Mouse (Mus musculus) MEL (cell line): ENCODE results near the gene Syn3.

ENCODE experiments used
- BHLHE40 ChIP-seq: IDR thresholded peaks from 2 replicates; pipeline ENCODE4 v1.6.1; 2012; ENCODE audit warnings: low read depth, mild to moderate bottlenecking, inconsistent platforms, low read length, improper control_type of control experiment, borderline replicate concordance
- CTCF ChIP-seq, 3 experiments: IDR thresholded peaks in 2 of 3; conservative IDR thresholded peaks in 1 of 3; 2 replicates each; pipeline ENCODE4 v1.5.1; 2011 to 2012; ENCODE audit warnings: low read length in 3 of 3, low read depth in 2 of 3, mild to moderate bottlenecking in 2 of 3, improper control_type of control experiment in 1 of 3, inconsistent platforms in 1 of 3, mixed read lengths in 1 of 3, moderate library complexity in 1 of 3; ENCODE audit not compliant: control insufficient read depth in 1 of 3, insufficient read depth in 1 of 3, poor library complexity in 1 of 3, severe bottlenecking in 1 of 3
- EP300 ChIP-seq, 2 experiments: IDR thresholded peaks; 2 replicates each; pipeline ENCODE4 v1.6.1; 2011; ENCODE audit warnings: improper control_type of control experiment in 2 of 2, low read length in 2 of 2, low read depth in 1 of 2, mild to moderate bottlenecking in 1 of 2
- GATA1 ChIP-seq: IDR thresholded peaks from 2 replicates; pipeline ENCODE4 v1.6.1; 2011; ENCODE audit warnings: low read depth, low read length, improper control_type of control experiment
- HCFC1 ChIP-seq: IDR thresholded peaks from 2 replicates; pipeline ENCODE4 v1.6.1; 2012; ENCODE audit warnings: low read depth, mild to moderate bottlenecking, inconsistent platforms, low read length, improper control_type of control experiment, moderate library complexity
- KAT2A ChIP-seq: conservative IDR thresholded peaks from 2 replicates; pipeline ENCODE4 v1.6.1; 2012; ENCODE audit warnings: low read depth, low read length, improper control_type of control experiment, inconsistent platforms
- MAX ChIP-seq: IDR thresholded peaks from 2 replicates; pipeline ENCODE4 v1.6.1; 2011; ENCODE audit warnings: low read length, improper control_type of control experiment
- MYC ChIP-seq: IDR thresholded peaks from 2 replicates; pipeline ENCODE4 v1.6.1; 2011; ENCODE audit warnings: low read depth, mild to moderate bottlenecking, low read length, improper control_type of control experiment, moderate library complexity
- NRF1 ChIP-seq: IDR thresholded peaks from 2 replicates; pipeline ENCODE4 v1.6.1; 2014; ENCODE audit warnings: low read depth, mild to moderate bottlenecking, inconsistent platforms, low read length, improper control_type of control experiment, moderate library complexity; ENCODE audit not compliant: poor library complexity, insufficient read depth, severe bottlenecking
- POLR2A ChIP-seq, 2 experiments: IDR thresholded peaks; 2 replicates each; pipeline ENCODE4 v1.6.1; 2011 to 2012; ENCODE audit warnings: low read length in 2 of 2, mild to moderate bottlenecking in 2 of 2, control low read depth in 1 of 2, improper control_type of control experiment in 1 of 2, low read depth in 1 of 2, moderate library complexity in 1 of 2; ENCODE audit not compliant: control insufficient read depth in 1 of 2, insufficient read depth in 1 of 2, poor library complexity in 1 of 2
- SIN3A ChIP-seq: IDR thresholded peaks from 2 replicates; pipeline ENCODE4 v1.6.1; 2012; ENCODE audit warnings: low read length, improper control_type of control experiment, inconsistent platforms
- USF1 ChIP-seq: IDR thresholded peaks from 2 replicates; pipeline ENCODE4 v1.6.1; 2014; ENCODE audit warnings: low read depth, mild to moderate bottlenecking, inconsistent platforms, low read length, improper control_type of control experiment, moderate library complexity
- ZKSCAN1 ChIP-seq: IDR thresholded peaks from 2 replicates; pipeline ENCODE4 v1.6.1; 2012; ENCODE audit warnings: low read depth, mild to moderate bottlenecking, inconsistent platforms, low read length, improper control_type of control experiment, moderate library complexity
- ZNF384 ChIP-seq: IDR thresholded peaks from 2 replicates; pipeline ENCODE4 v1.6.1; 2012; ENCODE audit warnings: low read depth, mild to moderate bottlenecking, inconsistent platforms, low read length, improper control_type of control experiment

DNA sequence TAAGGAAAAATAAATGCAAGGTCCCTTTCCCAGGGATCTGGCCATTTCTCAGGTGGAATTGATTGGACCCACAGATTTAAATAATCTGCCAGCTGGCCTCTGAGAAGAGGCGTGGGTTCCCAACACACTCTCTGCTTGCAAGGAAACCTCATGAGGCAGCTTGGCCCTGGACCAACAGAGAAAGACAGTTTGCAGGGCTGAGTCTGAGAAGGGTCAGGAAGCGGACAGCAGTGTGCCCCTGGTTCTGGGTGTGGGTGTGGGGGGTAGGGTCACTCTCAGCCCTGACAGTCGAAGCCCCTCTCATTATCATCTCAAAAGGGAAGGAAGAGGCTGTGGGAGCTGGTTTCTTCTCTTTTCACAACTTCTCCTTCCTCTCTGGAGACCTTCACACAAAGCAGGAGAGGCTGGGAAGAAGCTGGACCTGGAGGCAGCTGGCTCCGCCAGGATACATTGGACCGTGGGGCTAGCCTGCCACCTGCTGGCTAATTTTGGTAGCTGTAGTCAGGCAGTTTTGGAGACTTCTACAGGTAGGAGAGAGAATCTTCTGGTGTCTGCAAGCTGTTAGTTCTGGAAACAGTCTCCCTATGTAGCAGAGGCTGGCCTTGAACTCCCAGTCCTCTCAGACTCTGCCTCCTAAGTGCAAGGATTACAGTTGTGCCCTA is 35.0 kb downstream of the Syn3 start:
- TF ChIP-seq POLR2A (IDR thresholded peaks at IDR 0.05; ENCODE audit: control insufficient read depth in 1 of 2, insufficient read depth in 1 of 2, low read depth in 1 of 2, low read length in 2 of 2, poor library complexity in 1 of 2) (no peak), EP300 (IDR thresholded peaks at IDR 0.05; ENCODE audit: low read depth in 1 of 2, low read length in 2 of 2) (no peak), CTCF (IDR thresholded peaks at IDR 0.05 in 2 of 3, conservative IDR thresholded peaks at IDR 0.05 in 1 of 3; ENCODE audit: control insufficient read depth in 1 of 3, insufficient read depth in 1 of 3, low read depth in 2 of 3, low read length in 3 of 3, poor library complexity in 1 of 3, severe bottlenecking in 1 of 3) (peak; percentile 68 to 89 (median 84)), KAT2A (no peak), MAX (no peak), HCFC1 (no peak), GATA1 (no peak), MYC (no peak), ZKSCAN1 (no peak), ZNF384 (no peak), USF1 (no peak), NRF1 (no peak), SIN3A (no peak), BHLHE40 (no peak)
